Mouse (Mus musculus): ENCODE measurements around the gene Slco3a1.

DNA sequence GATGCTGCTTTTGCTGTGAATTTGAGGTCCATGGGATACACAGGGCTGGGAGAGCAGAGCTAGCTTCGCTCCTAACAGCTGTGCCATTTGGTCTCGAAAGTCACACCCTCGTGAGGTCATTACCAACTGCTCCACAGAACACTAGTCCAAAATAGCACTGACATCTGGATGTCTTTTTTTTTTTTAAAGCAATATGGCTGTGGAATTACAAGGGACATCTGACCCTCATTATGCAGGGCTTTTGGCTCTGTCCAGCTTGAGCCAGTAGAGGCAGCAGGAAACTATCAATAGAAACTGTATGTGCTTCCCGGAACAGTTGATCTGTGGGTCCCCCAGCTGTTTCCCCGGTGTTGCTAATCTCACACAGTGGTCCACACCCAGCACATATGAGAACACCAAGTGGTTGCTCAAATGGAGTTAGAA is 163.1 kb downstream of the Slco3a1 start:
- TF ChIP-seq CTCF (IDR thresholded peaks at IDR 0.05) = no peak
- TF ChIP-seq EP300 (IDR thresholded peaks at IDR 0.05) = no peak

Data from lung, postnatal 0 days (tissue).